In the genomic region with DNA sequence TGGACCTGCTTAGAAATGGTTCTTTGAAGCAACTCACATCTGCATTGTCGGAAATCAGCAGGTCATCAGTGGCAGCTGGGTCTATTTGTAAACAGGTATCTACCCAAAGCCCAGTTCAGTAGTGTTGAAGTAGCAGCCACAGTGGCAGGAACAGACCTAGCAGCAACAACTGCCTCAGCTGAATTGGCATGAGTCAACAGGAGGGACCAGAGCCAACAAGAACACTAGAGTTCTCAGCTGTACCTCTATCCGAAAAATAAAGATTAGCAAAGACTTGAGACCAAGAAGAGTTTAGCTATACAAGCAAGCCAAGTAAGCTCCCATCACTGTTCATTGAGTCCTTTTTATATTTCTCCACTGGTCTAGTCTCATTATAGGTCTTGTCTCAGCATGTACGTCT, we compare ENCODE assay signal across 9 mouse cellular contexts.
"Had no signal": no experiment of that assay in that cellular context is flagged by ENCODE, and none has a peak within 500 bp of the region (broad histone marks: within the 10 kb centered on the region; RNA-seq: fewer than 3 reads in every experiment).

No protein-coding gene starts in this region.

- ATAC-seq: liver, postnatal 0 days; lung, postnatal 0 days; midbrain, embryonic 13.5 days; midbrain, embryonic 15.5 days had no signal

- DNase-seq: liver, postnatal 0 days; lung, adult 2 months; right cerebral cortex, postnatal 14 days; thymus, adult 18-20 months; thymus, postnatal 14 days; thymus, postnatal 36 days had no signal
